Mouse (Mus musculus): Measurements from ENCODE around the gene Olfr1392.
"Not testable (repeated sequence)": the region's sequence is repeated elsewhere in the genome, so short reads cannot be mapped to it uniquely, and the experiment has no call there.

Gene Olfr1392

DNA sequence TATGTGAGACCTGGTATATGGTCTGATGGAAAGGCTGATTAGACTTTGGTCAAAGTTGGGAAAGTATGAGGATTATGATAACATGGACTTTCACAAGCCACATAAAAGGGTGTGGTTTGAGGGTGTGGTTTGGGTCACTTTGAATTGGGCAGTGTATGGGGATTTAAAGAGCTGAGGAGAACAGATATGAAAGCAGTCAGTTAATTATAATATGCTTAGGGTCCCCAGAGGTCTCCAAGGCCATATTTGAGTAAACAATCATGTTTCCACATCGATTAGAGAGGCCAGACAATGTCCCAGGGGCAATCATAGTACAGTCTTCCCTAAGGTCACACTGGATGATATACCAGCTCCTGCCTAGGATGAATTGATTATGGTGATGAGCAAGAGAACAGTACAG lies at the start of gene Olfr1392:
Gene Olfr1392, plus strand, starts transcription at position 301 of the 400 bp plus-strand sequence.
- DNase-seq (ENCODE audit: low spot score): not testable (repeated sequence)

GRCm38 (mm10) chr11:49235459-49236207 lies 49.4 kb upstream of the Olfr1392 start:
- no peak for DNase-seq (ENCODE audit: low spot score)

- no peak for DNase-seq (ENCODE audit: low spot score)
Measured at GRCm38 (mm10) chr11:49236891-49237290, 48.2 kb upstream of the Olfr1392 start.

DNA sequence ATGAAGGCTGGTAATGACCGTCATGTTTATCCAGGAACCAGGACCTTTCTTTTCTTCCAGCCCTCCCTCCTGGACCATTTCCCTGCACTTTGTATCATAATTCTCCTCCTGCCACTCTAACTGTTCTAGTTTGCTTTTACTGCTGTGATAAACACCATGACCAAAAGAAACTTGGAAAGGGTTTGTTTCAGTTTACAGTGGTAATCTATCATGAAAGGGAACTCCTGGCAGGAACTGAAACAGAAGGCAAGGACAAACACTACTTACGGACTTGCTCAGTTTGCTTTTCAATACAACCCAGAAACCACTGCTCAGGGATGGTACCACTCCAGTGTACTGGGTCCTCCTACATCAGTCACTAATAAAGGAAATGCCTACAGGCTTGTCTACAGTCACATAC lies 47.5 kb upstream of the Olfr1392 start:
- DNase-seq (ENCODE audit: low spot score): no peak

GRCm38 (mm10) chr11:49240310-49240709 lies 44.8 kb upstream of the Olfr1392 start:
- no peak for DNase-seq (ENCODE audit: low spot score)

DNA sequence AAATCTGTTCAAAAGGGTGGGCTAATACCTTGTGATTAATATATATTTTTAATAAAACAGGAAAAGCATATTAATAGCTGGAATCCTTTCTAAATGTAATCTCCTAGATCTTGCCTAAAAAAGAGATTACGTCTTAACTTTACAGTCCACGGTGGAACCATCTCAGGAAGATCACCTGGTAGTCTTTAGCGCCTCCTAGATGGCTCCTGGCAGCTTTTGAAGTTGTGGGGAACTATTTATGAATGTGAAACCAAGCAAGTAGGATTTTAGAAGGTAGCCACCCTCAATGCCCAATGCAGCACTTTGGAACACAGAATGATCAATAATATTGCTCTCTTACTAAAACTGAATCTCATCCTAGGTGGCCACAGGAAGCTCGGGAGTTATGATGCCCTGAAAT lies 44.2 kb upstream of the Olfr1392 start:
- no peak for DNase-seq (ENCODE audit: low spot score)

- DNase-seq (ENCODE audit: low spot score): no peak
Measured at GRCm38 (mm10) chr11:49241471-49241870, 43.6 kb upstream of the Olfr1392 start.

- no peak for DNase-seq (ENCODE audit: low spot score)
Measured at GRCm38 (mm10) chr11:49242944-49243626, 42.0 kb upstream of the Olfr1392 start.

DNA sequence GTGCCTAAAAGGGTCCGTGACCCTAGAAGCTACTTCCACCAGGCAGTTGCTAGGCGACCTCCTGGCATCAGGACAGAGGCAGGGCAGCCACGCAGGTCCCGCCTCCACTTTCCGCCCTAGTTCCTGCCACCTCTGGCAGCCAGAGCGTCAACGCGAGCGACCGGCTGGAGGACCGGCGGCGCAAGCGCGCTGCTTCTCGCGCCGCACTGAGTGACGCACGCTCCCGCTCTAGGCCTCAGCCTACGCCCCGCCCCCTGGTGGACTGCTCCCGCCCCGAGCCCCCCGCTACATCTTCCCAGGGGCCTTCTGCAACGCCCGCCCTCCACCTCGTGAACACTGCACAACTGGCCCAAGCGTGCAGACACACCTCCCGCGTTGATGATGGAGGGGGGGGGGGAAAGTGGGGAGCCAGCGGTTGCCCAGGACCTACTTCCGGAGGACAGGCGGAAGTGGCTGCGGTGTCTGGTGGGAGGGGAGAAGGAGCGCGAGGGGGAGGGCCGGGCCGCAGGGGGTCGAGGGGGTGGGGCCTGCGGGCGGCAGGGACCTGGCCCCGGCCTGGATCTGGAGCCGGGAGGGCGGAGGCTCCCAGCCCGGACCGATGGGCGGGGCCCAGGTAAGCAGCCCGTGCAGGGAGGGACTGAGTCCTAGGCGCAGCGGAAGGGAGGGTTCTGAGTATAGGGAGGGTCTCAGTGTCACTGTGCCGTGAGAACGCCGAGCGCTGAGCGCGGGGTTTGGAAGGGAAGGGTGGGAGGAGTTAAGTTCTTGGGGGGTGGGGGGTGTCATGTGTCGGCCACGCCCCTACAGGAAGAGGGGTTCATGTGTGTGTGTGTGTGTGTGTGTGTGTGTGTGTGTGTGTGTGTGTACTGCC lies 41.1 kb upstream of the Olfr1392 start, which contains the start of gene Mgat1:
Gene Mgat1, plus strand, starts transcription at position 465 of the 868 bp plus-strand sequence.
- DNase-seq (ENCODE audit: low spot score): peak; percentile 94

DNA sequence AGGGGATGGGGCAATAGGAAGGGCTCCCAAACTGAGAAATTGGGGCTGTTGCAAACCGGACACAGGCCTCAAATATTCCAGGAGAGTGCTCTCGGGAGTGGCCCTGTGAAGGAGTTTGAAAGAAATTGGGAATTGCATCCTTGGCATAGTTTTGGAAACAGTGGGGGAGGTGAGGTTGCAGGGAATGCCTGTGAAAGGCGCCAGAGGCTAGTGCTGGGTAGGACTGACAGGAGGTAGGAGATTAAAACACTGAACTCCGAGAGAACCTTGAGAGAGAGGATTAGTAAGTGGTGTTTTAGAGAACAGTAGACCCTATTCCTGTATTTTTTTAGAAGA lies 40.5 kb upstream of the Olfr1392 start:
- no peak for DNase-seq (ENCODE audit: low spot score)

DNA sequence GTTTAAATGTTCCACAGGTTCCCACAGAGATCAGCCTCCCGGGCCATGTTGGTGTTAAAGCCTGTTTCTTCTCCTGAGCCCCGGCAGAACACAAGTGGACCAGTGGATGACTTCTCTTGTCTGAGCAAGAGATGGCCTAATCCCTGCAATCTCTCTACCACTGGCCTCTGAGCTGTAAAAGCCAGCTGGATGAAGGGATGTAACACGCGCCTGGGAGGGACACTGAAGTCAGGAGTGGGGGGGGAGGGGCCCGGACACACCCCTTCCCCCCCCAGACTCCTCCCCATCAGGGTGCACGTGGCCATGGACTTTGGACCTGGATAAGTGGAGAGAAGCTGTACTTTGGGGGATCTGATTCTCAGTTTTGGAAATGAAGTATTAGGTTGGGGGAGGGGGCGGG lies 39.9 kb upstream of the Olfr1392 start:
- DNase-seq (ENCODE audit: low spot score): no peak

GRCm38 (mm10) chr11:49245634-49246415 lies 39.3 kb upstream of the Olfr1392 start:
- DNase-seq (ENCODE audit: low spot score): no peak

- DNase-seq (ENCODE audit: low spot score): no peak
Measured at GRCm38 (mm10) chr11:49246523-49246922, 38.6 kb upstream of the Olfr1392 start.

DNA sequence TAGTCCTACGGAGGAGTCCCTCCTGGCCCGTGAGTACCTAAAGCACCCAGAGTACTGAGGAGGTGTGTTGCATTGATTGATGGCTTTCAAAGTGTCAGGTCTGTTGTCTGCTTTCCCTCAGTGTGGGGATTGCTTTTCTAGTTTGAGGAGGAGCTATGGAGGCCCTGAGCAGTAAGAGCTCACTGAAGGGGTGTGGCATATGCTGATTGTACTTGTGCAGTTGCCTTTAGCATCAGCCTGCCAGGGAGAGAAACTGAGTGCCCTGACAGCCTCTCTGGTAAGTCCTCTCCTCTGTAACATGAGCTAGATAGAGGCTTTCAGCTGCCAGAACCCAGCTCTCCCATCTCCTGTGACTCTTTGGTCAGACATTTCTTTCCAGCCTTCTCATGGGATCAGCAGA lies 37.8 kb upstream of the Olfr1392 start:
- no peak for DNase-seq (ENCODE audit: low spot score)

GRCm38 (mm10) chr11:49248226-49248973 lies 36.7 kb upstream of the Olfr1392 start:
- DNase-seq (ENCODE audit: low spot score): no peak

DNA sequence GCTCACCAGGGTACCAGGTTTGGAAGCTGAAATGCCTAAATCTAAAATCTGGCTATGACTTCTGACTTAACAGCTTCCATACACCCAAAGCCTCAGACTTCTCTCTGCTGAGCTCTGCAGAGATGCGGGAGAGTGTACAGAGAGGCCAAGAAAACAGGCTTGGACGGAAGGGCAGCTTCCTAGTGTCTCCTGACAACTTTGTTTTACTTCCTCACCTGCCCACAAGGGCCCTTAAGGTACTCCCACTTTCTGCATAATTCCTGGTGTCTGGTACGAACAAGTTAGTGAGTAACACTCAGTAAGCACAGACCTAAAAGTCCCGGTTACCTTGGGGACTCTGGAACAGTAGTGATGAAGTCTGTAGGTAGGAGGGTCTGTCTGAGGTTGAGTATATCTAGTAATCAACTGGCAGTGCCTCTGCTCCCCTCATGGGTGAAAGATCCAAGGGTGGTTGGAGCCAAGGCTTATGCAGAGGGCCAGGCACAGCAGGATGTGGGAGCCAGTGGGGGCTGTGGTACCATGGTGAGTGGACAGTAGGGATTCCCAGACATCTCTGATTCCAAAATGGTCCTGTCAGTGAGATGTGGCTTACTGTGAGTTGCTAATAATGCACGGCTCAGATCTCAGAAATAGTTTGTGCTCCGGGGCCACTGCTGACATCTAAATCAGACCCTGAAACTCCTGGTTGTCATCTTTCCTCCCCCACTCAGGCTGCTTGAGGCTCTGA lies 35.9 kb upstream of the Olfr1392 start:
- DNase-seq (ENCODE audit: low spot score): no peak

GRCm38 (mm10) chr11:49249811-49250421 lies 35.2 kb upstream of the Olfr1392 start:
- DNase-seq (ENCODE audit: low spot score): no peak

- peak; percentile 91 for DNase-seq (ENCODE audit: low spot score)
Measured at GRCm38 (mm10) chr11:49250422-49251379, 34.4 kb upstream of the Olfr1392 start.

DNA sequence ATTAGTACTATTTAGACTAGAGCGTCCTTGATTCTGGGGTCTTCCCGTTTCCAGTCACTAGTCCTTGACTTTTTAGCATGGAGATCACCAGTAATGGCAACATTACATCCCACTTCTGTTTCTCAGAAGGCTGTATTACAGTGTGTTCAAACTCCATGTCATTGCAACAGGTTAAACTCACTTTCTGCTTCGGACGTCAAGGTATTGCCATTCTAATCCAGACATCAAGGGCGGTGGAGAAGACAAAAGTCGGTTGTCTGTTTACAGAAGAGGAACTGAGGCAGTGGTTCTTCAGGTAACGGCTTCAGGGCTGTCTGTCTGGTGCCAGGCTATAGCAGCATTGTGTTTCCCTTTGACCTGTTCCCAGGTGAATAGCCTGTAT lies 33.7 kb upstream of the Olfr1392 start:
- no peak for DNase-seq (ENCODE audit: low spot score)

All from ovary, postnatal 36 days (tissue).